Mouse (Mus musculus) stomach, postnatal 0 days (tissue): Measurements from ENCODE around the gene Scn5a.
A peak's percentile ranks its signal among the peaks of the same experiment; 100 is the strongest.

ENCODE experiments used
- CTCF ChIP-seq: IDR thresholded peaks from 2 replicates; pipeline ENCODE4 v1.5.1; 2016; ENCODE audit warnings: antibody characterized with exemption, low read depth, mild to moderate bottlenecking, moderate library complexity
- EP300 ChIP-seq: optimal IDR thresholded peaks from 2 replicates; pipeline ENCODE3; 2016; ENCODE audit warnings: antibody characterized with exemption

DNA sequence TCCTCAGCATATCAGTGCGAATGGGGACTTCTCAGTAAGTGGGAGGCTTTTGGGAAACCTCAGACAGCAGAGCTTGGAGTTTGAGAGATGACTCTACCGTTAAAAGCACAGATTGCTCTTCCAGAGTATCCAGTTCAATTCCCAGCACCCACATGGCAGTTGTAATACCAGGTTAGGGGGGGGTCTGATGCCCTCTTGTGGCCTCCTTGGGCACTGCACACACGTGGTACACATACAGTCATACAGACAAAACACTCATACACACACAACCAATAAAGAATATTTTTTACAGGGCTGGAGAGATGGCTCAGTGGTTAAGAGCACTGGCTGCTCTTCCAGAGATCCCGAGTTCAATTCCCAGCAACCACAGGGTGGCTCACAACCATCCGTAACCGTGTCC lies 54.3 kb downstream of the Scn5a start:
- TF ChIP-seq CTCF (peak; percentile 9; the same call in 1 of the 2 replicates), EP300 (no peak)
